Mouse (Mus musculus) hindbrain, embryonic 16.5 days (tissue): ENCODE results near the gene Atrn. TPM values are rescaled to one million over a fixed set of nuclear protein-coding genes. Genes with fewer than 3 reads are reported as not detected.

Experiments
- ATAC-seq: fragments of 200-750 bp; cut with Nextera tagmentation; 2 replicates; pipeline ENCODE4 v1.8.0; 2017; ENCODE audit warnings: moderate TSS enrichment, moderate library complexity
- H3K27ac ChIP-seq: fragments of 300-500 bp; sonication (generic); 2 replicates; pipeline ENCODE4 v1.5.1; 2014; ENCODE audit warnings: low read depth, mild to moderate bottlenecking, control low read depth, low read length, moderate library complexity
- H3K27me3 ChIP-seq: fragments of 300-500 bp; sonication (generic); replicated peaks from 2 replicates; pipeline ENCODE4 v1.6.1; 2014; ENCODE audit warnings: low read length; ENCODE audit not compliant: control insufficient read depth, insufficient read depth
- H3K36me3 ChIP-seq: fragments of 300-500 bp; sonication (generic); 2 replicates; pipeline ENCODE4 v1.6.1; 2014; ENCODE audit warnings: mild to moderate bottlenecking, low read length, moderate library complexity, mixed read lengths; ENCODE audit not compliant: control insufficient read depth, insufficient read depth
- H3K4me1 ChIP-seq: fragments of 300-500 bp; sonication (generic); 2 replicates; pipeline ENCODE4 v1.6.1; 2014; ENCODE audit warnings: low read depth, low read length; ENCODE audit not compliant: control insufficient read depth, insufficient read depth
- H3K4me2 ChIP-seq: fragments of 300-500 bp; sonication (generic); 2 replicates; pipeline ENCODE4 v1.6.1; 2014; ENCODE audit warnings: mild to moderate bottlenecking, low read length, control low read depth, moderate library complexity
- H3K4me3 ChIP-seq: fragments of 300-500 bp; sonication (generic); 2 replicates; pipeline ENCODE4 v1.5.1; 2014; ENCODE audit warnings: mild to moderate bottlenecking, low read length, control low read depth, moderate library complexity
- H3K9ac ChIP-seq: fragments of 300-500 bp; sonication (generic); 2 replicates; pipeline ENCODE4 v1.6.1; 2014; ENCODE audit warnings: low read depth, mild to moderate bottlenecking, control low read depth, low read length, moderate library complexity
- H3K9me3 ChIP-seq: fragments of 300-500 bp; sonication (generic); 2 replicates; pipeline ENCODE4 v1.6.1; 2014; ENCODE audit warnings: mild to moderate bottlenecking, low read length, moderate library complexity; ENCODE audit not compliant: control insufficient read depth
- WGBS: fragments of 180-500 bp; shearing (Covaris S2); extraction: QIAGEN DNeasy Blood & Tissue Kit; methylation state at CpG from one replicate; pipeline ENCODE4 v1.1.7; 2014; 5-methylcytosine and 5-hydroxymethylcytosine counted together
- polyA plus RNA-seq: library from polyadenylated mRNA; unstranded; fragments of >200 nt; fragmentation: Nextera tagmentation; extraction: Ambion mirVana; gene quantifications from 2 replicates; pipeline ENCODE4 v1.2.1, GENCODE M21; 2015

The Atrn gene
- polyA plus RNA-seq, 1 experiment from 2014 or later: 12.0 TPM

DNA sequence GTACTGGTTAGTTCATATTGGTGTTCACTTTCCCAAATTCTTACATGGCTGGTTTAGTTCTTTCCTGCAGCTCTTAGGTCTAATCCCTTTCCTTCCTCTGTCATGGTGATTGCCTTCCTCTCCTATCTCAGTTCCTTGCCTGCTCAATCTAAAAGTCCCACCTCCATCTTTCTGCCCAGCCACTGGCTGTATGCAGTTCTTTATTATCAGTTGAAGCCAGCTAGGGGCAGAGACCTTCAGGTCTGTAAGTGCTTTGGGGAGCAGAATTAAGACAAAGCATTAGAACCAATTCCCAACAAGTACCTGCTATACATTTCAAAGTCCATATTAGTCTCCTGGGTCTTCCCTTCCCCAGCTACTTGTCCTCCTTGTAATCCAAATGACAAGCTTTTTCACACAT is 71.3 kb downstream of the Atrn start:
- H3K36me3 ChIP-seq: peaks cover 26% of the 10 kb centered on the region
- H3K27ac ChIP-seq: no peak overlapping the region
- no peak overlapping the region for H3K4me2 ChIP-seq
- no peak overlapping the region for H3K9ac ChIP-seq
- no peak for ATAC-seq
- H3K4me3 ChIP-seq: no peak overlapping the region
- H3K27me3 ChIP-seq: no peaks in the 10 kb centered on the region
- no peaks in the 10 kb centered on the region for H3K9me3 ChIP-seq
- no peaks in the 10 kb centered on the region for H3K4me1 ChIP-seq

- no peak overlapping the region for H3K9ac ChIP-seq
- no peak overlapping the region for H3K4me2 ChIP-seq
- no peak for ATAC-seq
- H3K27me3 ChIP-seq: no peaks in the 10 kb centered on the region
- 77% methylated on average over 10 of the region's 10 CpGs for WGBS
- H3K4me1 ChIP-seq: no peaks in the 10 kb centered on the region
- H3K9me3 ChIP-seq: no peaks in the 10 kb centered on the region
- no peak overlapping the region for H3K4me3 ChIP-seq
- no peak overlapping the region for H3K27ac ChIP-seq
- peaks cover 32% of the 10 kb centered on the region for H3K36me3 ChIP-seq
Observed at GRCm38 (mm10) chr2:130978058-130978847, 72.0 kb downstream of the Atrn start.

GRCm38 (mm10) chr2:130979138-130979537 is 72.8 kb downstream of the Atrn start:
- no peaks in the 10 kb centered on the region for H3K9me3 ChIP-seq
- H3K36me3 ChIP-seq: peaks cover 29% of the 10 kb centered on the region
- H3K27ac ChIP-seq: no peak overlapping the region
- H3K4me2 ChIP-seq: no peak overlapping the region
- H3K27me3 ChIP-seq: no peaks in the 10 kb centered on the region
- no peak overlapping the region for H3K9ac ChIP-seq
- H3K4me1 ChIP-seq: no peaks in the 10 kb centered on the region
- ATAC-seq: no peak
- no peak overlapping the region for H3K4me3 ChIP-seq

DNA sequence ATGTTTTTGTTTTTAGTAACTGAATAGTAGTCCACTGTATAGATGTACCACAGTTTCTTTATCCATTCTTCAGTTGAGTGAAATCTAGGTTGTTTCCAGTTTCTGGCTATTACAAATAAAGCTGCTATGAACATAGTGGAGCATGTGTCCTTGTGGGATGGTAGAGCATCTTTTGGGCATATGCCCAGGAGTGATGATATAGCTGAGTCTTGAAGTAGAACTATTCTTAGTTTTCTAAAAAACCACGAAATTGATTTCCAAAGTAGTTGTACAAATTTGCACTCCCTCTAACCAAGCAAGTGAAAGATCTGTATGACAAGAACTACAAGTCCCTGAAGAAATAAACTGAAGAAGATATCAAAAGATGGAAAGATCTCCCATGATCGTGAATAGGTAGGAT is 86.5 kb downstream of the Atrn start:
- Histone ChIP-seq H3K4me3 (no peak overlapping the region), H3K27me3 (no peaks in the 10 kb centered on the region), H3K9ac (no peak overlapping the region), H3K36me3 (peaks cover 13% of the 10 kb centered on the region), H3K4me2 (no peak overlapping the region), H3K4me1 (no peaks in the 10 kb centered on the region), H3K27ac (no peak overlapping the region), H3K9me3 (no peaks in the 10 kb centered on the region)
- ATAC-seq: no peak
- WGBS: 96% methylated on average over 2 of the region's 2 CpGs

DNA sequence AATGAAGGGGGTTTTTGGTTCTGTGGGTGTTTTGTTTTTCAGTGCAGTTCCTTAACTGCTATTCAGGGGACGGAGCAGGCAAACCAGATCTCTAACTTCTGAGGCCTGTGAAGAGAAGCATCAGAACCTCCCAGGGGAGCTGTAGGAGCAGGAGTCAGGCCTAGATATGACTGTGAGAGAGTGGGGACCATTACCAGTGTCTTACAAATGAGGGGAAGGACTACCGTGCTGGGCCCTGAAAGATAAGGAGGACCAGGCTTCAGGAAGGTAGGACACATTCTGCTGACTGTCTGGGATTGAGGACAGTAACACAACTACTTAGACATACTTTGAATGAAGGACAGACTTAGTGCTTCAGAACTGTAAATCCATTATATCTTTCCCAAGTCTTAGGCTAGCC is 102.8 kb downstream of the Atrn start:
- H3K9me3 ChIP-seq: no peaks in the 10 kb centered on the region
- no peaks in the 10 kb centered on the region for H3K27me3 ChIP-seq
- H3K4me1 ChIP-seq: no peaks in the 10 kb centered on the region
- no peak overlapping the region for H3K27ac ChIP-seq
- H3K4me3 ChIP-seq: no peak overlapping the region
- 88% methylated on average over 2 of the region's 2 CpGs for WGBS
- ATAC-seq: no peak
- no peak overlapping the region for H3K4me2 ChIP-seq
- H3K36me3 ChIP-seq: peaks cover 20% of the 10 kb centered on the region
- no peak overlapping the region for H3K9ac ChIP-seq

- Histone ChIP-seq H3K4me3 (no peak overlapping the region), H3K9me3 (no peaks in the 10 kb centered on the region), H3K36me3 (peaks cover 20% of the 10 kb centered on the region), H3K4me1 (no peaks in the 10 kb centered on the region), H3K9ac (no peak overlapping the region), H3K27me3 (no peaks in the 10 kb centered on the region), H3K4me2 (no peak overlapping the region), H3K27ac (no peak overlapping the region)
- WGBS: 87% methylated on average over 1 of the region's 1 CpGs
- no peak for ATAC-seq
Observed at GRCm38 (mm10) chr2:131010566-131010965, 104.3 kb downstream of the Atrn start.

DNA sequence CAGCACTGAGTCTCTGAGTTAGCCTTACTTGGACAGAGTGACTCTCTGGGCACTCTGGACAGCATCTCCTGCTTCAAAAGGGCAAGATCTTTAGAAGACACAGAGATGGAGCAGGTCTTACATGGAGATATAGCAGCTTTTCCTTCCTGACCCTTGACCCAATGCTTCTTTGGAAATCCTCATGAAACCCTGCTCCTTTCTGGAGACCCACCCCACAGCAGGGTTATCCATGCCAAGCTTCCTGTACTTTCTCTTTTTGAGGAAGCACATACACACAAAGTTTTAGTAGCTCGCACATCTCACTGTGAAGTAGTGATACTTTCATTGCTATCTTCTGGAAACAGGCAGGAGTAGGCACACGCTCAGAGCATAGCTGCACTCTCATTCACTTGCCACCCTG is 118.9 kb downstream of the Atrn start:
- WGBS: 94% methylated on average over 2 of the region's 2 CpGs
- ATAC-seq: no peak
- Histone ChIP-seq H3K27ac (no peak overlapping the region), H3K4me3 (no peak overlapping the region), H3K9me3 (no peaks in the 10 kb centered on the region), H3K4me2 (no peak overlapping the region), H3K36me3 (peaks cover 29% of the 10 kb centered on the region), H3K9ac (no peak overlapping the region), H3K27me3 (no peaks in the 10 kb centered on the region), H3K4me1 (no peaks in the 10 kb centered on the region)

- Histone ChIP-seq H3K36me3 (peaks cover 23% of the 10 kb centered on the region; the same call in 1 of the 2 replicates), H3K4me2 (no peak overlapping the region), H3K9me3 (no peaks in the 10 kb centered on the region), H3K4me1 (no peaks in the 10 kb centered on the region), H3K9ac (no peak overlapping the region), H3K27ac (no peak overlapping the region), H3K27me3 (no peaks in the 10 kb centered on the region), H3K4me3 (no peak overlapping the region)
- 84% methylated on average over 3 of the region's 3 CpGs for WGBS
- ATAC-seq: no peak
Observed at GRCm38 (mm10) chr2:131026941-131027340, 120.6 kb downstream of the Atrn start.

- no peak for ATAC-seq
- Histone ChIP-seq H3K27ac (no peak overlapping the region), H3K4me1 (no peaks in the 10 kb centered on the region), H3K9me3 (no peaks in the 10 kb centered on the region), H3K27me3 (no peaks in the 10 kb centered on the region), H3K36me3 (peaks cover 8% of the 10 kb centered on the region; the same call in 1 of the 2 replicates), H3K4me2 (no peak overlapping the region), H3K4me3 (no peak overlapping the region), H3K9ac (no peak overlapping the region)
- 81% methylated on average over 9 of the region's 9 CpGs for WGBS
Observed at GRCm38 (mm10) chr2:131029065-131029935, 123.0 kb downstream of the Atrn start.
